Mouse (Mus musculus) stomach, postnatal 0 days (tissue): ENCODE measurements at regions not wholly inside any gene's neighbourhood (a gene's known extent, or its start where the extent isn't known, plus 50 kb on each side); places are given as distances from the start of the nearest gene placed in this dataset.

Source experiments
- CTCF ChIP-seq: IDR thresholded peaks from 2 replicates; pipeline ENCODE4 v1.5.1; 2016; ENCODE audit warnings: antibody characterized with exemption, low read depth, mild to moderate bottlenecking, moderate library complexity
- EP300 ChIP-seq: optimal IDR thresholded peaks from 2 replicates; pipeline ENCODE3; 2016; ENCODE audit warnings: antibody characterized with exemption

DNA sequence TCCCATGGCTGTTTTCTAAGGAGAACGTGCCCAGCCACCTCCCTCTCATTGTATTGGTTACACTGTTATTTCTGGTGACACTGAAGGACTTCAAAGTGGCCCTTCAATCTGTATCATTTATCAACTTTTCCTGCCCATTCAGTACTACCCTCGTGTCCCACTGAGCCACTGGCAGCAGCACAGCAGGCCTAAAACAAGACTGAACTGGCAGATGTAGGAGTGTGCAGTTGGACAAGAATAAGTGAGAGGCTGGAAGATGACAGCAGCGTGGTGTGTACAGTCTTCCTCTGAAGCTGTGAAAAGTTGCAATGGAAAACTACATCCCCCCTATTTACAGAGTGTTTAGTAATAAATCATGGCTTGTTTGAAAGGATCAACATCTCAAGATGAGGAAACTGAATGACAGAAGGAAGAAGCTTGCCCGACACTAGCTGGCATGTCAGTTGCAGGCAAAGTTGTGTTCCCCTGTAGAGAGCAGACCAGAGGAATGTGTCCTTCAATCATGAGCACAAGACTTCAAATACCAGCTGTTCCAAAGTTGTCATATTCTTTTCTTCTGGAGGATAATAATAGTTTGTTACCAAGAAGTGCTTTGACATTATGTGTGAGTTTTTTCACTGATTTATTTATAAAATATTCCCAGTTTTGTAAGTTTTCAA lies 811.0 kb upstream of the Epha7 start:
- no peak for TF ChIP-seq CTCF
- TF ChIP-seq EP300 = no peak
